Mouse (Mus musculus): ENCODE data around the gene Sfr1. TPM values are rescaled to one million over a fixed set of nuclear protein-coding genes. Genes with fewer than 3 reads are reported as not detected.

Gene Sfr1
- polyA plus RNA-seq, 1 experiment, result 81.6 TPM

- TF ChIP-seq CTCF (IDR thresholded peaks at IDR 0.05; ENCODE audit: borderline replicate concordance, insufficient read depth, low read depth, low read length) (no peak), POLR2A (IDR thresholded peaks at IDR 0.05; ENCODE audit: borderline replicate concordance, insufficient read depth, low read length) (no peak)
- WGBS, result 91% methylated on average over 4 of the region's 4 CpGs
These were observed 22.4 kb downstream of the Sfr1 start for GRCm38 (mm10) chr19:47753921-47754320.

GRCm38 (mm10) chr19:47754931-47755330, 23.4 kb downstream of the Sfr1 start:
- H3K27ac ChIP-seq (ENCODE audit: insufficient read depth, low read length), result no peak overlapping the region
- H3K4me1 ChIP-seq (ENCODE audit: control insufficient read depth, insufficient read depth, low read length), result no peaks in the 10 kb centered on the region
- TF ChIP-seq CTCF (IDR thresholded peaks at IDR 0.05; ENCODE audit: borderline replicate concordance, insufficient read depth, low read depth, low read length) (no peak), POLR2A (IDR thresholded peaks at IDR 0.05; ENCODE audit: borderline replicate concordance, insufficient read depth, low read length) (no peak)
- no peak for DNase-seq
- H3K4me3 ChIP-seq (replicated peaks; ENCODE audit: insufficient read depth, low read depth, low read length), result no peak overlapping the region
- no peaks in the 10 kb centered on the region for H3K27me3 ChIP-seq (ENCODE audit: control insufficient read depth, insufficient read depth, low read length)
- WGBS, result 90% methylated on average over 9 of the region's 9 CpGs

More at GRCm38 (mm10) chr19:47753921-47754320, 22.4 kb downstream of the Sfr1 start:
- H3K4me1 ChIP-seq (ENCODE audit: control insufficient read depth, insufficient read depth, low read length), result no peaks in the 10 kb centered on the region
- no peak for DNase-seq
- no peak overlapping the region for H3K27ac ChIP-seq (ENCODE audit: insufficient read depth, low read length)
- no peak overlapping the region for H3K4me3 ChIP-seq (replicated peaks; ENCODE audit: insufficient read depth, low read depth, low read length)
- no peaks in the 10 kb centered on the region for H3K27me3 ChIP-seq (ENCODE audit: control insufficient read depth, insufficient read depth, low read length)

- TF ChIP-seq CTCF (IDR thresholded peaks at IDR 0.05; ENCODE audit: borderline replicate concordance, insufficient read depth, low read depth, low read length) (no peak), POLR2A (IDR thresholded peaks at IDR 0.05; ENCODE audit: borderline replicate concordance, insufficient read depth, low read length) (no peak)
- Histone ChIP-seq H3K4me3 (replicated peaks; ENCODE audit: insufficient read depth, low read depth, low read length) (no peak overlapping the region), H3K4me1 (ENCODE audit: control insufficient read depth, insufficient read depth, low read length) (no peaks in the 10 kb centered on the region), H3K27ac (ENCODE audit: insufficient read depth, low read length) (no peak overlapping the region), H3K27me3 (ENCODE audit: control insufficient read depth, insufficient read depth, low read length) (no peaks in the 10 kb centered on the region)
- 83% methylated on average over 19 of the region's 19 CpGs for WGBS
- DNase-seq, result no peak
These were observed 24.1 kb downstream of the Sfr1 start for GRCm38 (mm10) chr19:47755625-47756024.

- no peak overlapping the region for H3K4me3 ChIP-seq (replicated peaks; ENCODE audit: insufficient read depth, low read depth, low read length)
- no peaks in the 10 kb centered on the region for H3K4me1 ChIP-seq (ENCODE audit: control insufficient read depth, insufficient read depth, low read length)
- DNase-seq, result no peak
- no peaks in the 10 kb centered on the region for H3K27me3 ChIP-seq (ENCODE audit: control insufficient read depth, insufficient read depth, low read length)
- WGBS, result 45% methylated on average over 6 of the region's 6 CpGs
- H3K27ac ChIP-seq (ENCODE audit: insufficient read depth, low read length), result no peak overlapping the region
- TF ChIP-seq CTCF (IDR thresholded peaks at IDR 0.05; ENCODE audit: borderline replicate concordance, insufficient read depth, low read depth, low read length) (no peak), POLR2A (IDR thresholded peaks at IDR 0.05; ENCODE audit: borderline replicate concordance, insufficient read depth, low read length) (no peak)
These were observed 46.4 kb downstream of the Sfr1 start for GRCm38 (mm10) chr19:47777847-47778246.

- no peaks in the 10 kb centered on the region for H3K27me3 ChIP-seq (ENCODE audit: control insufficient read depth, insufficient read depth, low read length)
- 88% methylated on average over 7 of the region's 7 CpGs for WGBS
These were observed 48.7 kb downstream of the Sfr1 start for GRCm38 (mm10) chr19:47780145-47780544.

GRCm38 (mm10) chr19:47780972-47781371, 49.5 kb downstream of the Sfr1 start:
- DNase-seq, result no peak
- no peak overlapping the region for H3K27ac ChIP-seq (ENCODE audit: insufficient read depth, low read length)
- TF ChIP-seq POLR2A (IDR thresholded peaks at IDR 0.05; ENCODE audit: borderline replicate concordance, insufficient read depth, low read length) (no peak), CTCF (IDR thresholded peaks at IDR 0.05; ENCODE audit: borderline replicate concordance, insufficient read depth, low read depth, low read length) (no peak)
- WGBS, result 76% methylated on average over 11 of the region's 11 CpGs
- H3K4me3 ChIP-seq (replicated peaks; ENCODE audit: insufficient read depth, low read depth, low read length), result no peak overlapping the region
- no peaks in the 10 kb centered on the region for H3K4me1 ChIP-seq (ENCODE audit: control insufficient read depth, insufficient read depth, low read length)
- H3K27me3 ChIP-seq (ENCODE audit: control insufficient read depth, insufficient read depth, low read length), result no peaks in the 10 kb centered on the region

More at GRCm38 (mm10) chr19:47780145-47780544, 48.7 kb downstream of the Sfr1 start:
- H3K27ac ChIP-seq (ENCODE audit: insufficient read depth, low read length), result no peak overlapping the region
- no peaks in the 10 kb centered on the region for H3K4me1 ChIP-seq (ENCODE audit: control insufficient read depth, insufficient read depth, low read length)
- TF ChIP-seq CTCF (IDR thresholded peaks at IDR 0.05; ENCODE audit: borderline replicate concordance, insufficient read depth, low read depth, low read length), result no peak
- TF ChIP-seq POLR2A (IDR thresholded peaks at IDR 0.05; ENCODE audit: borderline replicate concordance, insufficient read depth, low read length), result no peak
- H3K4me3 ChIP-seq (replicated peaks; ENCODE audit: insufficient read depth, low read depth, low read length), result no peak overlapping the region
- no peak for DNase-seq

- TF ChIP-seq CTCF (IDR thresholded peaks at IDR 0.05; ENCODE audit: borderline replicate concordance, insufficient read depth, low read depth, low read length) (no peak), POLR2A (IDR thresholded peaks at IDR 0.05; ENCODE audit: borderline replicate concordance, insufficient read depth, low read length) (no peak)
- no peak for DNase-seq
- Histone ChIP-seq H3K27me3 (ENCODE audit: control insufficient read depth, insufficient read depth, low read length) (no peaks in the 10 kb centered on the region), H3K27ac (ENCODE audit: insufficient read depth, low read length) (no peak overlapping the region), H3K4me1 (ENCODE audit: control insufficient read depth, insufficient read depth, low read length) (no peaks in the 10 kb centered on the region), H3K4me3 (replicated peaks; ENCODE audit: insufficient read depth, low read depth, low read length) (no peak overlapping the region)
- WGBS, result 93% methylated on average over 6 of the region's 6 CpGs
These were observed 52.4 kb downstream of the Sfr1 start for GRCm38 (mm10) chr19:47783898-47784297.

Other genes with a start within 250 kb of the Sfr1 start
- 10.1 and 10.7 TPM in 2 replicates for gene Stn1, start 194.2 kb upstream of the Sfr1 start, polyA plus RNA-seq (2012; rRNA removed)
- gene Slk, start 152.0 kb upstream of the Sfr1 start, polyA plus RNA-seq (2012; rRNA removed), result 33.8 and 38.7 TPM in 2 replicates
- gene Col17a1, start 39.6 kb upstream of the Sfr1 start, polyA plus RNA-seq (2012; rRNA removed), result 3.6 and 4.1 TPM in 2 replicates
- gene Gsto1, start 123.3 kb downstream of the Sfr1 start, polyA plus RNA-seq (2012; rRNA removed), result 40.5 and 42.1 TPM in 2 replicates
- gene Gsto2, start 133.9 kb downstream of the Sfr1 start, polyA plus RNA-seq (2012; rRNA removed), result 2.5 and 2.9 TPM in 2 replicates
- 0.86 and 1.00 TPM in 2 replicates for gene Cfap43, start 187.6 kb downstream of the Sfr1 start, polyA plus RNA-seq (2012; rRNA removed)
- 0.52 and 0.57 TPM in 2 replicates for gene Itprip, start 187.6 kb downstream of the Sfr1 start, polyA plus RNA-seq (2012; rRNA removed)
- 0.07 and 0.10 TPM in 2 replicates for gene Cfap58, start 206.0 kb downstream of the Sfr1 start, polyA plus RNA-seq (2012; rRNA removed)

All from cerebellum, adult 2 months (tissue).